Mouse (Mus musculus): ENCODE results near the gene Vmn2r14.

GRCm38 (mm10) chr5:109224608-109225007 lies at the start of gene Vmn2r14:
- TF ChIP-seq POLR2A (IDR thresholded peaks at IDR 0.05; ENCODE audit: extremely low read depth, insufficient read depth, low read length) = no peak
- no peak for TF ChIP-seq CTCF (IDR thresholded peaks at IDR 0.05; ENCODE audit: low read depth, low read length)

Data from liver, adult 2 months (tissue).